Mouse (Mus musculus) spleen, adult 18-20 months (tissue): ENCODE results near the gene Lilrb4a.
A peak's percentile ranks its signal among the peaks of the same experiment; 100 is the strongest.
"Not testable (repeated sequence)": the region's sequence is repeated elsewhere in the genome, so short reads cannot be mapped to it uniquely, and the experiment has no call there.

Source experiments
- DNase-seq, 2 experiments: peaks; one replicate each; pipeline ENCODE4 v3.0.0; 2022; ENCODE audit warnings: mixed read lengths in 2 of 2

Lilrb4a gene

DNA sequence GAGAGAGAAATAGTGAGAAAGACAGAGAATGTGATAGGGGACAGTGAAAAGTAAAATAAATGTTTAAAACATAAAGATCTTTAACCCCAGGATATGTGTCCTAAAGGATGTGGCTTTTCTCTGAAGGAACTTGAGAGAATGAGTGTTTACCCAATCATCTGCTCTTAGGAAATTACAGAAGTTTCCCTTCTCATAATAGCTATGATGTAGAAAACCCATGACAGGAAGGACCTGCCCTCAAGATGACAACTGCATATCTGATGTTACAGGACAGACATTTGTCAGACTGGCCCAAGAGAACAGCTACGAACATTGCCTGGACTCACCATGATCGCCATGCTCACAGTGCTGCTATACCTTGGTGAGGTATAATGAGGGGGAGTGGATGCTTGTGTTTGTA lies at the start of gene Lilrb4a:
TSS of gene Lilrb4a (plus strand) at position 266 of the 400 bp plus-strand sequence.
- DNase-seq: not testable (repeated sequence)

- no peak for DNase-seq
These were observed 39.1 kb upstream of the Lilrb4a start for GRCm38 (mm10) chr10:51451610-51452009.

GRCm38 (mm10) chr10:51453616-51454298 lies 37.0 kb upstream of the Lilrb4a start:
- DNase-seq: no peak

DNA sequence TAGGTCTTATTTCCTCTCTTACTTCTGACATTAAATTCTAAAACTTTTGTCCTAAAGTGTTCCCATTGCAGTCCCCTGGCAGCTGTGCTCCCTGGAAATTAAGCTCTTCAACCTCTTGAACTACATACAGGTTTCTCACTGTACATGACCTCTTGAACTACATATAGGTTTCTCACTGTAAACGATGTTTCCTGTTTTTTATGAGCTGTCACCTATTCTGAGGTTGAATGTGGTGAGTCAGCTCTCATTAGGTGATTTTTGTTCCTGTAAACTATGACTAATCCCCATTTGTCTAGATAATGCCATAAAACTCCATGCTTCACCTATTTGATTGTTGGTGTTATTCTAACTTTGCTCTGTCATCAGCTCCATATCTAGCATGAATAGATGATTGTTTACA lies 36.4 kb upstream of the Lilrb4a start:
- DNase-seq: no peak

DNA sequence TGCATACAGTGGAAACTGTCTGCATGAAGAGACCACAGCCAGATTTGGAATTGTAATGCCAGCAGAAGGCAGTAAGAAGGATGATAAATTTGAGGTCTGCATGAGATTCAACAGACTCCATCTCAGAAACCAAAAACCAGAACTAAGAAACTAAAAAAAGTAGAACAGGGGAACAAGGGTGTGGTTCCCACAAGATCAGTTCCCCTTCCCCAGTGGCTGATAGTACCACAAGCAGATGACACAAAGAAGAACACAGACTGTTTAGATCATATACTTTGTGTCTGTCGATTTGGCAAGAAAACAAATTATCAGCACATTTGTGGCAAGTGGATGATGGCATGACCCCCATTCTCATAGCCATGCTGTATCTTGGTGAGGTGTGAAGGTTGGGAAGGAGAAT lies 35.0 kb upstream of the Lilrb4a start:
- DNase-seq: peak in 1 of 2 experiments; percentile 10

- DNase-seq: no peak
These were observed 34.4 kb upstream of the Lilrb4a start for GRCm38 (mm10) chr10:51456369-51456768.

- not testable (repeated sequence) for DNase-seq
These were observed 27.0 kb upstream of the Lilrb4a start for GRCm38 (mm10) chr10:51463800-51464199.

GRCm38 (mm10) chr10:51480397-51480796 lies 10.4 kb upstream of the Lilrb4a start, which contains the start of the genes Gm49339 and Lilr4b:
TSS of gene Gm49339 (plus strand) at chr10:51480612.
TSS of gene Lilr4b (plus strand) at chr10:51480632.
- DNase-seq: not testable (repeated sequence)

DNA sequence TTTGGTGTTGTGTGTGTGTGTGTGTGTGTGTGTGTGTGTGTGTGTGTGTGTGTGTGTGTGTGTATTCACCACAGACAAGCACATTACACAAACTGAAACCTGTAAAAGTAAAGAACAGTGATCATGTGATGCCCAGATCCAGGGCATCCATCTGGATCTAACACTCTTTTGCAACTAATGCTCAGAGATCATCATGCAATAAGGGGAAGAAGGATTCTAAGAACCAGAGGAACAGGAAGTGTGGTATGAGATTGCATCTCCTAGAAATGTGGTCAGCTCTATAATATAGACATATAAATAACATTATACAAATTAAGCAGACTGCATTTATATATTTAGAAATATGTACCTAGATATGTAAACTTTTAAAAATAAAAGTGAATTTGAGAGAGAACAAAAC lies 29.3 kb downstream of the Lilrb4a start:
- DNase-seq: no peak

GRCm38 (mm10) chr10:51521453-51521852 lies 30.7 kb downstream of the Lilrb4a start:
- no peak for DNase-seq

DNA sequence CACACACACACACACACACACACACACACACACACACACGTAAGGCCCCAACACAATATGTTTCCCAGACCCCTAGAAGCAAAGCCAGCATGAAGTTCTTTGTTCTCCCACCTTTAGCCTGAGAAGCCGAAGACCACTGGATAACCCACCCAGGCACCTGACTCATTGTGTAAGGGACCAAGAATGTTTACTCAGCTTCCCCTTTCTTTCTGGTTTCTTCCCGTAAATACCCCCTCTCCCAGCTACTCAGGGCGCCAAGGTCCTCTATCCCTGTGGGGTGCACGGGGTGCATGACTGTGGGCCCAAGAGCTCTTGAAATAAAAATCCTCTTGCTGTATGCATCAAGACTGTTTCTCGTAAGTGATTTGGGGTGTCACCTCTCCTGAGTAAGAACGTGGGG lies 35.3 kb downstream of the Lilrb4a start:
- no peak for DNase-seq

DNA sequence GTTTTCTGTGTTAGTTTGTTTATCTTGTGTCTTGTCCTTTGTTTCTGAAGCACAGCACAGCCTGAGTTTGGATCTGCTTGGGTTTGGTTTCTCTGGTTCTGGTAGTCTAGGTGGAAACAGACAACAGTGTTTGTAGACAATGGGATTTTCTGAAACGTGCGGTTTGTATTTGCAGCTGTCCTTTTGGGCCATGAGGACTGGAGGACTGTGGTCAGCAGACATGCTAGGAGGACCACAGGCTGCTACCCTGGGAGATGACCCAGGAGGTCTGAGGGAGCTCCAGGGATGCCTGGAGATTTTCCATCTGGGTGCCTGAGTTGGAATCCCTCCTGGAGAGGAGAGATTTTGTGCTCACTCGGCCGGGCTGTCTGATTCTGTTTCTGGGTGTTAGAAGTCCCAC lies 35.9 kb downstream of the Lilrb4a start:
- no peak for DNase-seq

GRCm38 (mm10) chr10:51528840-51529434 lies 38.2 kb downstream of the Lilrb4a start:
- DNase-seq: no peak

DNA sequence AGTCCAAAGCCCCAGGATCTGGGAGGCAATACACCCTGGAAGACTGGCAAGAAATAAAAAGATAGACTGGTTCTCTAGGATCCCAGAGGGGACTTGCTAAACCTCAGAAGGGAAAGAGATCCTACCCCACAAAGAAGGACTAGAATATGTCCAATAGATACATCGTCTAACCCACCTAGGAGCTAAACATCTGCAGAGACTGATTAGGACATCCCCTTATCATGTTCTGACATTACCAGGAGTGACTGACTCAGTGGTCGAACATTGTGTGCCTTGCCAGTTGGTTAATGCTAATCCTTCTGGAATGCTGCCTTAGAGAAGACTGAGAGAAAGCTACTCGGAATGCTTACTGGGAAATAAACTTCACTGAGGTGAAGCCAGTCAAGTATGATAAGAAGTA lies 38.7 kb downstream of the Lilrb4a start:
- DNase-seq: no peak

DNA sequence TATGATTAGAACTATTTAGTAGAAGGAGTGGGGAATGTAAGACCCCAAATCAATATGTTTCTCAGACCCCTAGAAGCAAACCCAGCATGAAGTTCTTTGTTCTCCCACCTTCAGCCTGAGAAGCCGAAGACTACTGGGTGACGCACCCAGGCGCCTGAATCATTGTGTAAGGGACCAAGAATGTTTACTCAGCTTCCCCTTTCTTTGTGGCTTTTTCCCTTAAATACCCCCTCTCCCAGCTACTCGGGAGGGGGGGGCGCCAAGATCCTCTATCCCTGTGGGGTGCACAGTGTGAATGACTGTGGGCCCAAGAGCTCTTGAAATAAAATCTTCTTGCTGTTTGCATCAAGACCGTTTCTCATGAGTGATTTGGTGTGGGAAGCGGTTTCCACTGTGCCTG lies 40.1 kb downstream of the Lilrb4a start:
- DNase-seq: no peak
